Mouse (Mus musculus) stomach, embryonic 15.5 days (tissue): ENCODE results near the gene Cpsf3. TPM values are rescaled to one million over a fixed set of nuclear protein-coding genes. Genes with fewer than 3 reads are reported as not detected.

Experiments
- ATAC-seq: fragments of 200-750 bp; cut with Nextera tagmentation; 2 replicates; pipeline ENCODE4 v1.8.0; 2017; ENCODE audit warnings: low read depth, moderate number of reproducible peaks, moderate TSS enrichment; ENCODE audit not compliant: insufficient read depth, low FRiP score
- H3K27ac ChIP-seq: fragments of 300-500 bp; sonication (generic); 2 replicates; pipeline ENCODE4 v1.5.1; 2015; ENCODE audit warnings: mild to moderate bottlenecking, inconsistent platforms
- H3K27me3 ChIP-seq: fragments of 300-500 bp; sonication (generic); replicated peaks from 2 replicates; pipeline ENCODE4 v1.6.1; 2015; ENCODE audit warnings: inconsistent platforms
- H3K36me3 ChIP-seq: fragments of 300-500 bp; sonication (generic); 2 replicates; pipeline ENCODE4 v1.6.1; 2015; ENCODE audit warnings: inconsistent platforms
- H3K4me1 ChIP-seq: fragments of 300-500 bp; sonication (generic); 2 replicates; pipeline ENCODE4 v1.6.1; 2015; ENCODE audit warnings: inconsistent platforms
- H3K4me2 ChIP-seq: fragments of 300-500 bp; sonication (generic); 2 replicates; pipeline ENCODE4 v1.6.1; 2015; ENCODE audit warnings: mild to moderate bottlenecking, inconsistent platforms
- H3K4me3 ChIP-seq: fragments of 300-500 bp; sonication (generic); replicated peaks from 2 replicates; pipeline ENCODE4 v1.5.1; 2015; ENCODE audit warnings: inconsistent platforms
- H3K9ac ChIP-seq: fragments of 300-500 bp; sonication (generic); 2 replicates; pipeline ENCODE4 v1.6.1; 2015; ENCODE audit warnings: inconsistent platforms
- H3K9me3 ChIP-seq: fragments of 300-500 bp; sonication (generic); 2 replicates; pipeline ENCODE4 v1.6.1; 2016; ENCODE audit warnings: inconsistent platforms
- WGBS: fragments of 180-500 bp; shearing (Covaris S2); methylation state at CpG from one replicate; pipeline ENCODE4 v1.1.7; 2015; 5-methylcytosine and 5-hydroxymethylcytosine counted together
- polyA plus RNA-seq: library from polyadenylated mRNA; unstranded; fragments of >200 nt; fragmentation: Nextera tagmentation; extraction: Ambion mirVana; gene quantifications from 2 replicates; pipeline ENCODE4 v1.2.1, GENCODE M21; 2015

The Cpsf3 gene
- polyA plus RNA-seq, 1 experiment from 2014 or later, result 101 TPM

DNA sequence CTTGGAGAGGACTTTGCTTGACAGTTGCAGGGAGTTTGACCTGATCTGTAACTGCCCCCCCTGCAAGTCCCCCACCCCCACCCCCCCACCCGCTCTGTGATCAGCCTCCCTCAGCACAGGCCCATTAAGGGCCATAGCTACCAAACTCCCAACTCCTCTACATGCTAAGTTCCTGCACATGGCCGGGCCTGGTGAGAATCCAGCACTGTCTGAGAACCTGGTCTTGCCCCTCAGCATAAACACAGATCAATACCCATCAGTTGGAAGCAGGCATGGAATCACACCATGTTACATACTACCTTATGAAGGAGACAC is 18.4 kb upstream of the Cpsf3 start:
- no peak for ATAC-seq
- WGBS, result 81% methylated on average over 2 of the region's 2 CpGs
- Histone ChIP-seq H3K9me3 (no peaks in the 10 kb centered on the region), H3K4me3 (no peak overlapping the region), H3K4me2 (no peak overlapping the region), H3K9ac (no peak overlapping the region), H3K27ac (no peak overlapping the region), H3K4me1 (no peaks in the 10 kb centered on the region; the same call in 1 of the 2 replicates), H3K36me3 (peaks cover 18% of the 10 kb centered on the region), H3K27me3 (no peaks in the 10 kb centered on the region)

DNA sequence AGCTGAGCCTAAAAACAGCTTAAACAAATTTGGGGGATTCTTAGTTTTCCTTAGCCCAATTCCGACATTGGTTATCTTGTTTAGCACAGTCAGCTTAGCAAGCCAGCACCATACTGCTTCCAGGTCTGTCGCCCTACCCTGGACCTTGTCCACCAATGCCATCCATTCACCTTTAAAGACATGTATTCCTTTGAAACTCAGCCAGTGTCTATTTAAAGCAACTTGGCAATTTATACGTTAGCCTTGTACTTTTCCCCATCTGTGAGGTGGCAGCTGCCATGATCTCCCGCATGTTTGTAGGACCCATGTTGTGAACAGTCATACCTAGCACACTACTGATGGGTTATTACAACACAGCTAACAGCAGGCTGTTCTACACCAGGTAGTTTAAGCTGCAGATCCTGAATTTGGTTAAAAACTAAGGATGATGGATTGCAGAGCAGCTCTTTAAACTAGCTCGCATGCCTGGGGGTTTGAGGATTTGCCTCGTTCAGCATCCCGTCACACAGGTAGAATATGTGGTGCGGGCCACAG is 17.0 kb upstream of the Cpsf3 start:
- WGBS, result 88% methylated on average over 8 of the region's 8 CpGs
- H3K36me3 ChIP-seq, result peaks cover 22% of the 10 kb centered on the region

GRCm38 (mm10) chr12:21274446-21274845 is 10.7 kb upstream of the Cpsf3 start:
- H3K36me3 ChIP-seq, result peaks cover 22% of the 10 kb centered on the region
- no peak overlapping the region for H3K9ac ChIP-seq
- H3K4me1 ChIP-seq, result no peaks in the 10 kb centered on the region
- H3K27ac ChIP-seq, result no peak overlapping the region
- H3K4me2 ChIP-seq, result no peak overlapping the region
- no peak for ATAC-seq
- H3K9me3 ChIP-seq, result no peaks in the 10 kb centered on the region
- no peak overlapping the region for H3K4me3 ChIP-seq
- 87% methylated on average over 7 of the region's 7 CpGs for WGBS
- H3K27me3 ChIP-seq, result no peaks in the 10 kb centered on the region

More for the DNA sequence above, 17.0 kb upstream of the Cpsf3 start:
- Histone ChIP-seq H3K4me1 (no peaks in the 10 kb centered on the region; the same call in 1 of the 2 replicates), H3K27me3 (no peaks in the 10 kb centered on the region), H3K9me3 (no peaks in the 10 kb centered on the region), H3K9ac (no peak overlapping the region), H3K4me3 (no peak overlapping the region), H3K27ac (no peak overlapping the region), H3K4me2 (no peak overlapping the region)
- ATAC-seq, result no peak

- Histone ChIP-seq H3K4me1 (no peaks in the 10 kb centered on the region), H3K27ac (no peak overlapping the region), H3K36me3 (no peaks in the 10 kb centered on the region), H3K27me3 (no peaks in the 10 kb centered on the region), H3K9me3 (no peaks in the 10 kb centered on the region), H3K4me3 (no peak overlapping the region), H3K9ac (no peak overlapping the region), H3K4me2 (no peak overlapping the region)
- ATAC-seq, result no peak
- 82% methylated on average over 1 of the region's 1 CpGs for WGBS
These were observed 7.8 kb upstream of the Cpsf3 start for GRCm38 (mm10) chr12:21277352-21277864.

DNA sequence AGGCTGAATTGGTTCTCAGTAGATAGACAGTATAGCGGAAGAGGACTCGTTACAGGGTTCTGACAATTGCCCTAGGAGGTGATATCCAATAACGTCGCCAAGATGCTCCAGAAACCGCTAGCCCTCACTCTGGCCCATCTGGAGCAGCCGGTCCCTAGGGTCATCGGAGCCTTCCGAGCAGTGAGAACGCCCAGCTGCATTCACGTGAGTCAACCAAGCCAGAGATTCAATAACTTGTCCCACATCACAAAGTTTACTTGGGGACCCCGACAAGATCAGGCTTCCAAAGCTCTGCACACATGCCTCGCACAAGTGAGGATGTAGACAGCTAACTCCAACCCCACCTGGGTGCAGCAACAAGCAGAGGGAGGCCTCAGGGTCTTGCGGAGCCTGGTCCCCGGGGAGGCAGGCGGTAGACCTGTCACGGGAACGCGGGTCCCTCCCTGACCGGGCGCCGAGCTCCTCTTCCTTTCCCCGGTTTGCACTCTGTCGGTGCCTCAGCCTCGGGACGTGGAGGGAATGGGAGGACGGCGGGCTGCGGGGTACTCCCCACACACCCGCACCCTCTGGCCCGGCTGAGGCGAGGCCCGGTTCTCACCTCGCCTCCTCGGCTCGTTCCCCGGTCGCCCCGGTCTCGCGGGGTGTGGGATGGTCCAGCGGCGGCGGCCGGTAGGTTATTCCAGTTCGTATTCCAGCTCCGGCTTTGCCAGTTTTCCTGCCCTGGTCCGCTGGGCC is 484 bp downstream of the Cpsf3 start:
- Histone ChIP-seq H3K27me3 (no peaks in the 10 kb centered on the region), H3K36me3 (no peaks in the 10 kb centered on the region), H3K9me3 (no peaks in the 10 kb centered on the region), H3K4me3 (peak overlapping the region; percentile 72), H3K4me1 (peaks cover 9% of the 10 kb centered on the region), H3K9ac (peak overlapping the region; percentile 73), H3K4me2 (peak overlapping the region; percentile 87), H3K27ac (peak overlapping the region; percentile 93)
- ATAC-seq, result peak; percentile 83
- under 1% methylated on average over 47 of the region's 47 CpGs for WGBS

GRCm38 (mm10) chr12:21286243-21286622 is 1.0 kb downstream of the Cpsf3 start, which contains the start of gene Itgb1bp1:
Gene Itgb1bp1 (minus strand): TSS chr12:21286284.
- under 1% methylated on average over 28 of the region's 28 CpGs for WGBS
- no peaks in the 10 kb centered on the region for H3K27me3 ChIP-seq
- H3K36me3 ChIP-seq, result peaks cover 3% of the 10 kb centered on the region; the same call in 1 of the 2 replicates
- peak within 1 kb of the TSS; percentile 93 for H3K27ac ChIP-seq
- H3K9ac ChIP-seq, result peak within 1 kb of the TSS; percentile 79
- peak within 1 kb of the TSS; percentile 87 for H3K4me2 ChIP-seq
- peaks cover 9% of the 10 kb centered on the region for H3K4me1 ChIP-seq
- ATAC-seq, result peak; percentile 95
- no peaks in the 10 kb centered on the region for H3K9me3 ChIP-seq
- H3K4me3 ChIP-seq, result peak within 1 kb of the TSS; percentile 72

GRCm38 (mm10) chr12:21286712-21287650 is 1.8 kb downstream of the Cpsf3 start:
- ATAC-seq, result no peak
- Histone ChIP-seq H3K27ac (peak overlapping the region; percentile 93), H3K4me2 (peak overlapping the region; percentile 62), H3K4me1 (peaks cover 9% of the 10 kb centered on the region), H3K9ac (peak overlapping the region; percentile 79), H3K36me3 (peaks cover 9% of the 10 kb centered on the region; the same call in 1 of the 2 replicates), H3K9me3 (no peaks in the 10 kb centered on the region), H3K4me3 (peak overlapping the region; percentile 72), H3K27me3 (no peaks in the 10 kb centered on the region)
- WGBS, result 27% methylated on average over 18 of the region's 18 CpGs

GRCm38 (mm10) chr12:21288716-21289395 is 3.7 kb downstream of the Cpsf3 start:
- H3K9me3 ChIP-seq, result no peaks in the 10 kb centered on the region
- H3K36me3 ChIP-seq, result peaks cover 20% of the 10 kb centered on the region
- H3K4me1 ChIP-seq, result peaks cover 9% of the 10 kb centered on the region
- H3K4me2 ChIP-seq, result no peak overlapping the region
- H3K27ac ChIP-seq, result no peak overlapping the region
- no peaks in the 10 kb centered on the region for H3K27me3 ChIP-seq
- 91% methylated on average over 3 of the region's 3 CpGs for WGBS
- no peak overlapping the region for H3K4me3 ChIP-seq
- no peak for ATAC-seq
- H3K9ac ChIP-seq, result no peak overlapping the region

DNA sequence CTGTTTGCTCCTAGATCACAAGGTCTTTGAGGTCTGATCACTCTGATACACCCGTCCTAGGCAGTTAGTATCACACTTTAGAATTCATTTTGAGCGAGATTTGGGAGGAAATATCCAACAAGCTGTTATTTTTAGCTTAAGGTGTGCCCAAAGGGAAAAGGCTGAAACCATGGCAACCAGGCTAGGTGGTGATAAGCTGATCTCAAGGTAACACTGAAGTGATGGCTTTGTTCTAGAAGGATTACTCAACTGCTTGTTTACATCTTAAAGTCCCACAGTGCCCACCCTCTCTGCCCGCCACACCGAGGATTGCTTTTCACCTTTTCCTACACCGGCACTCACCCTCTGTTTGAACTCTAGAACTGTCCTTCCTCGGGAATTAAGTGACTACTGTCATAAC is 4.5 kb downstream of the Cpsf3 start:
- Histone ChIP-seq H3K4me2 (no peak overlapping the region), H3K27me3 (no peaks in the 10 kb centered on the region), H3K4me1 (peaks cover 9% of the 10 kb centered on the region), H3K36me3 (peaks cover 26% of the 10 kb centered on the region), H3K9me3 (no peaks in the 10 kb centered on the region), H3K27ac (no peak overlapping the region), H3K4me3 (no peak overlapping the region), H3K9ac (no peak overlapping the region)
- 76% methylated on average over 6 of the region's 6 CpGs for WGBS
- ATAC-seq, result no peak

DNA sequence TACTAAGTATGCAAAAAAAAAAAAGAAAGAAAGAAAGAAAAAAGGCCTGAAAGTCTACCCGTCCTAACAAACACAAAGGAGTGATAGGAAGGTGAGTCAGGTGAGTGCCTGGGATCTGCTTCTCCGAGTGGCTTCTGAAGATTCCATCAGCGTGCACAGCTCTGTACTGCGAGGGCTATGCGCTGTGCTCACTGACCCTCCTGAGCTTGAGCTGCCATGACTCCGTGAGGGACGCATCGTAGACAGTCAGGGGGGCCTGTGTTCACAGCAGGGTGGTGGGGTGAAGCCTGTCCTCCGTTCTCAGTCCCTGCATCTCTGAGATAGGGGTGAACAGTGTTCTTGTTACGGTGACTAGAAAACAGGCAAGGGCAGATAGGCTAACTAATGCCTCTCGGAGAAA is 13.7 kb downstream of the Cpsf3 start:
- Histone ChIP-seq H3K4me3 (no peak overlapping the region), H3K9me3 (no peaks in the 10 kb centered on the region), H3K4me1 (no peaks in the 10 kb centered on the region), H3K9ac (no peak overlapping the region), H3K36me3 (peaks cover 54% of the 10 kb centered on the region), H3K4me2 (no peak overlapping the region), H3K27ac (no peak overlapping the region), H3K27me3 (no peaks in the 10 kb centered on the region)
- WGBS, result 97% methylated on average over 11 of the region's 11 CpGs
- ATAC-seq, result no peak

DNA sequence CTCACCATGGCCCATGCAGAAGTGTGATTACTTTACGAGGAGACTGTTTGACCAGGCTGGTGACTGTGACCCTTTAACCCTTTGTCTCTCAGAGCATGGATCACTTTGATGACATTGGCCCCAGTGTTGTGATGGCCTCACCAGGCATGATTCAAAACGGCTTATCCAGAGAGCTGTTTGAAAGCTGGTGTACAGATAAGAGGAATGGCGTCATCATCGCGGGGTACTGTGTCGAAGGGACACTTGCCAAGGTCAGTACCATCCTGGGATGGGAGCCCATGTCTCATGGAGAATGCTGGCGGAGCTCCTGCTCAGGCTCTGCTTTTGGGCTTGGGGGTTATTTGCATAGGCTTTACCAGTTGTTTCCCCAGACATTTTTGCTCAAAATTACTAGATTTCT is 16.1 kb downstream of the Cpsf3 start:
- H3K36me3 ChIP-seq, result peaks cover 49% of the 10 kb centered on the region
- H3K9me3 ChIP-seq, result no peaks in the 10 kb centered on the region
- H3K4me1 ChIP-seq, result no peaks in the 10 kb centered on the region
- no peak for ATAC-seq
- no peak overlapping the region for H3K4me3 ChIP-seq
- 80% methylated on average over 7 of the region's 7 CpGs for WGBS
- no peaks in the 10 kb centered on the region for H3K27me3 ChIP-seq
- no peak overlapping the region for H3K27ac ChIP-seq
- H3K4me2 ChIP-seq, result no peak overlapping the region
- H3K9ac ChIP-seq, result no peak overlapping the region
